Comparison of ENCODE assay signal across 8 mouse cellular contexts in genomic region chr12:12313437-12313836, GRCm38 (mm10). TPM values are rescaled to one million over a fixed set of nuclear protein-coding genes. Genes with fewer than 3 reads are reported as not detected.
DNase-seq lines count a peak whose midpoint lies in the region; ATAC-seq and TF ChIP-seq lines count a peak whose summit lies in the region.

No protein-coding gene starts in this region.

- ATAC-seq in forebrain, postnatal 0 days, result no peak
- no peak for ATAC-seq in forebrain, embryonic 11.5 days (replicated peaks; ENCODE audit: low FRiP score)
- ATAC-seq in Patski, result no peak
- ATAC-seq in neutrophil, adult 5-6 weeks (ENCODE audit: extremely low read depth, insufficient number of reproducible peaks, low FRiP score, poor library complexity, severe bottlenecking), result peak; percentile 42; the same call in 1 of the 2 replicates

- in situ Hi-C loops in Patski (cut with MboI; ENCODE audit: low pct_unique_long_range_greater_than_20kb), result loop anchor here (25.0 kb wide), 1 partner anchor 976 kb away; no protein-coding TSS in a partner anchor

- no peak for TF ChIP-seq POLR2A in lung, adult 2 months (IDR thresholded peaks at IDR 0.05; ENCODE audit: borderline replicate concordance, extremely low read depth, low read depth, low read length)

- no peak overlapping the region for H3K4me3 ChIP-seq in forebrain, postnatal 0 days (ENCODE audit: low read depth, low read length)
- H3K4me3 ChIP-seq in forebrain, embryonic 11.5 days (ENCODE audit: low read depth, low read length), result no peak overlapping the region
- H3K4me3 ChIP-seq in lung, adult 2 months (replicated peaks; ENCODE audit: extremely low read depth, low read depth, low read length), result no peak overlapping the region

- H3K4me2 ChIP-seq in forebrain, postnatal 0 days (ENCODE audit: low read depth), result no peak overlapping the region
- no peak overlapping the region for H3K4me2 ChIP-seq in forebrain, embryonic 11.5 days (ENCODE audit: low read depth, low read length, severe bottlenecking)

- H3K9ac ChIP-seq in forebrain, postnatal 0 days, result no peak overlapping the region
- no peak overlapping the region for H3K9ac ChIP-seq in forebrain, embryonic 11.5 days (ENCODE audit: low read length)

- H3K9me3 ChIP-seq in forebrain, postnatal 0 days (ENCODE audit: low read length), result no peaks in the 10 kb centered on the region
- H3K9me3 ChIP-seq in forebrain, embryonic 11.5 days (ENCODE audit: control insufficient read depth, low read length), result no peaks in the 10 kb centered on the region

- H3K27me3 ChIP-seq in forebrain, postnatal 0 days (ENCODE audit: insufficient read depth, low read length), result no peaks in the 10 kb centered on the region
- H3K27me3 ChIP-seq in forebrain, embryonic 11.5 days (ENCODE audit: control insufficient read depth, insufficient read depth, low read length), result no peaks in the 10 kb centered on the region
- no peaks in the 10 kb centered on the region for H3K27me3 ChIP-seq in Patski

- CTCF ChIA-PET in Patski (lab: Charles Lee), result no interaction called here

- no peak for DNase-seq in forebrain, postnatal 0 days
- no peak for DNase-seq in forebrain, embryonic 11.5 days (ENCODE audit: low spot score)
- no peak for DNase-seq in lung, adult 2 months
- DNase-seq in lung, postnatal 14 days, result no peak
- no peak for DNase-seq in Patski (ENCODE audit: low read depth, low spot score)
- DNase-seq in adrenal gland, postnatal 14 days, result no peak
- DNase-seq in urinary bladder, postnatal 4 days (ENCODE audit: low spot score in 2 of 2), result no peak

- POLR2A ChIA-PET in Patski (lab: Charles Lee), result no interaction called here

- TF ChIP-seq CTCF in forebrain, postnatal 0 days (IDR thresholded peaks at IDR 0.05; ENCODE audit: low read depth), result peak; percentile 61
- TF ChIP-seq CTCF in lung, adult 2 months (IDR thresholded peaks at IDR 0.05; ENCODE audit: insufficient read depth, low read length), result 0 out of 2 replicates have a peak, but pooled peaks have one; percentile 5
- TF ChIP-seq CTCF in Patski (IDR thresholded peaks at IDR 0.05), result peak; percentile 40

- no peak overlapping the region for H3K27ac ChIP-seq in forebrain, postnatal 0 days (ENCODE audit: low read depth, low read length)
- H3K27ac ChIP-seq in forebrain, embryonic 11.5 days (ENCODE audit: low read depth, low read length), result no peak overlapping the region

- H3K36me3 ChIP-seq in forebrain, postnatal 0 days (ENCODE audit: insufficient read depth), result 0 out of 2 replicates have a peak, but pooled peaks cover 2% of the 10 kb centered on the region
- H3K36me3 ChIP-seq in forebrain, embryonic 11.5 days (ENCODE audit: control insufficient read depth, insufficient read depth, low read length), result no peaks in the 10 kb centered on the region

- H3K4me1 ChIP-seq in forebrain, postnatal 0 days (ENCODE audit: insufficient read depth), result 0 out of 2 replicates have a peak, but pooled peaks cover 7% of the 10 kb centered on the region
- H3K4me1 ChIP-seq in forebrain, embryonic 11.5 days (replicated peaks; ENCODE audit: control insufficient read depth, insufficient read depth, low read length), result peaks cover 6% of the 10 kb centered on the region; the same call in 1 of the 2 replicates
- peaks cover 11% of the 10 kb centered on the region for H3K4me1 ChIP-seq in lung, adult 2 months (ENCODE audit: control insufficient read depth, insufficient read depth, low read length)

RNA-seq across cellular contexts. Expression of gene Fam49a, which starts 51.5 kb away (rescaled TPM):
- total RNA-seq in forebrain, postnatal 0 days (2014; rRNA removed), result 202 and 242 TPM in 2 replicates
- 120 and 127 TPM in 2 replicates for polyA plus RNA-seq in forebrain, postnatal 0 days (2015; fragmentation: Nextera tagmentation; extraction: Ambion mirVana)
- polyA plus RNA-seq in forebrain, embryonic 11.5 days (2014; fragmentation: Nextera tagmentation; extraction: Ambion mirVana), result 10.7 and 12.9 TPM in 2 replicates
- polyA plus RNA-seq in lung, adult 2 months (2012; rRNA removed), result 9.0 and 10.4 TPM in 2 replicates
- polyA plus RNA-seq in Patski (2021), result 2.7 TPM
- 30.2 and 36.1 TPM in 2 replicates for total RNA-seq in neutrophil, adult 5-6 weeks (2017)
- 22.0 and 27.3 TPM in 2 replicates for total RNA-seq in adrenal gland, postnatal 14 days (2021)

Comparison
In these comparisons a context has a peak if more than half of its experiments do, and no peak if none do; other contexts are left out.
1. CTCF ChIP-seq: peak in every context shown above with its lines; median percentile 61 in forebrain, postnatal 0 days; 40 in Patski; 5 in lung, adult 2 months.